ENCODE assay signal across 8 mouse cellular contexts in the genomic region with DNA sequence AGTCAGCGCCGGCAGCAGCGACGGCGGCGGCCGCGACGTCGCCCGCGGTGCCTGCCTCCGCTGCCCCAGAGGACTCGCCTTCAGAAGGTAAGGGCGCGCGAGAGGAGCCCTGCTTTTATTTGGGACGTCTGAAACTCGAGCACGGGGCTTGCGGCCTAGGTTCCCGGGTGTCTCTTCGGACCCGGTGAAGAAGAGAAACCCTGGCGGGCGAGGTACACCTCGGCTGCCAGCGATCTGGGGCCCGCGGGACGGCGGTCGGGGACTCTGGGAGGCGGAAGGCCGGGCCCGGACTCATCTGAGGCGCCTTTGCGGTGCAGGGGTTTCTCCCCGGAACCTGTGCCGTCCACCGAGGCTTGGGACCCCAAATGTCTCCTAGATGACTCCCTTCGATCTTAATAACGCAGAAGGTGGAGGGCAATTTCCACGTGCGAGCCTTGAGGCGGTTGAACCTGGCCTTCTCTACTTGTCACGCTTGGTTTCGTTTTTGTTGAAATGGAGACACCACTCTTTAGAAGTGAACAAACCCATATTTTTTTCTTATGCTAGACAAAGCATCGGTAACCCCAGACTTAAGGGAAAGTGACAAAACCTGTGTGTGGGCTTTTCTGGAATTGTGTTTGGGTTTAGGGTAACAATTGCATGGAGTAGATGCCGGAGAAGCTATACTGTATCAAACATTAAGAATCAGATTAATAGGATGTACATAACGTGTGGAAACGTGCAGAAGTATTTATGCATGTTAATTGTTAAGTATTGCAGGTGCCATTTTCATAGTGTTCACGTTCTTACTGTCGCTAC. TPM values are rescaled to one million over a fixed set of nuclear protein-coding genes. Genes with fewer than 3 reads are reported as not detected.
DNase-seq lines count a peak whose midpoint lies in the region; ATAC-seq and TF ChIP-seq lines count a peak whose summit lies in the region.

No protein-coding gene starts in this region.

- TF ChIP-seq POLR2A in heart, adult 2 months (IDR thresholded peaks at IDR 0.05; ENCODE audit: insufficient read depth, low read depth, low read length): no peak

- WGBS in heart, adult 2 months: under 1% methylated on average over 54 of the region's 54 CpGs
- WGBS in forebrain, embryonic 12.5 days: under 1% methylated on average over 54 of the region's 54 CpGs
- under 1% methylated on average over 54 of the region's 54 CpGs for WGBS in midbrain, embryonic 15.5 days

- DNase-seq in heart, adult 2 months: no peak
- DNase-seq in heart, postnatal 4 days: no peak
- DNase-seq in thymus, postnatal 10 days (ENCODE audit: low spot score in 2 of 2): peak; percentile 49 to 56
- no peak for DNase-seq in thymus, postnatal 25 days
- peak; percentile 26 to 63 for DNase-seq in kidney, postnatal 36 days
- no peak for DNase-seq in urinary bladder, adult 2 months (ENCODE audit: low spot score)

- peak overlapping the region; percentile 92 for H3K27ac ChIP-seq in heart, adult 2 months
- H3K27ac ChIP-seq in forebrain, embryonic 12.5 days: peak overlapping the region; percentile 98
- peak overlapping the region; percentile 97 for H3K27ac ChIP-seq in midbrain, embryonic 15.5 days

- H3K9ac ChIP-seq in heart, adult 2 months (ENCODE audit: low read depth, low read length): peak overlapping the region; percentile 85
- H3K9ac ChIP-seq in forebrain, embryonic 12.5 days: peak overlapping the region; percentile 97
- peak overlapping the region; percentile 91 for H3K9ac ChIP-seq in midbrain, embryonic 15.5 days

- peaks cover 7% of the 10 kb centered on the region for H3K4me1 ChIP-seq in heart, adult 2 months (ENCODE audit: control insufficient read depth, insufficient read depth, low read length)
- H3K4me1 ChIP-seq in forebrain, embryonic 12.5 days: peaks cover 33% of the 10 kb centered on the region
- H3K4me1 ChIP-seq in midbrain, embryonic 15.5 days: peaks cover 27% of the 10 kb centered on the region

- no peaks in the 10 kb centered on the region for H3K27me3 ChIP-seq in heart, adult 2 months (ENCODE audit: control insufficient read depth, insufficient read depth, low read length)
- H3K27me3 ChIP-seq in forebrain, embryonic 12.5 days: no peaks in the 10 kb centered on the region
- no peaks in the 10 kb centered on the region for H3K27me3 ChIP-seq in midbrain, embryonic 15.5 days (replicated peaks)

- TF ChIP-seq CTCF in heart, adult 2 months (IDR thresholded peaks at IDR 0.05): 0 out of 2 replicates have a peak, but pooled peaks have one; percentile 9

- H3K9me3 ChIP-seq in forebrain, embryonic 12.5 days: no peaks in the 10 kb centered on the region
- no peaks in the 10 kb centered on the region for H3K9me3 ChIP-seq in midbrain, embryonic 15.5 days

- peak overlapping the region; percentile 85 for H3K4me2 ChIP-seq in forebrain, embryonic 12.5 days
- H3K4me2 ChIP-seq in midbrain, embryonic 15.5 days: peak overlapping the region; percentile 77

- no peak for TF ChIP-seq EP300 in heart, adult 2 months (IDR thresholded peaks at IDR 0.05; ENCODE audit: insufficient read depth, low read depth, low read length)

- H3K79me2 ChIP-seq in heart, adult 2 months (replicated peaks; ENCODE audit: control insufficient read depth, insufficient read depth, low read length): peaks cover 6% of the 10 kb centered on the region

- peak; percentile 31 for ATAC-seq in forebrain, embryonic 12.5 days (ENCODE audit: low FRiP score)
- peak; percentile 46 for ATAC-seq in midbrain, embryonic 15.5 days (replicated peaks)

- peaks cover 11% of the 10 kb centered on the region for H3K36me3 ChIP-seq in heart, adult 2 months (ENCODE audit: control insufficient read depth, insufficient read depth, low read length)
- H3K36me3 ChIP-seq in forebrain, embryonic 12.5 days (replicated peaks): peaks cover 28% of the 10 kb centered on the region
- H3K36me3 ChIP-seq in midbrain, embryonic 15.5 days (replicated peaks): 0 out of 2 replicates have a peak, but pooled peaks cover under 1% of the 10 kb centered on the region

- intact Hi-C loops in heart, adult 2 months (cut with DNase I): loop anchor here (2.0 to 5.0 kb wide), 2 partner anchors 67 to 101 kb away; a partner anchor contains a TSS

- H3K4me3 ChIP-seq in heart, adult 2 months: peak overlapping the region; percentile 98
- H3K4me3 ChIP-seq in forebrain, embryonic 12.5 days (replicated peaks): peak overlapping the region; percentile 93
- H3K4me3 ChIP-seq in midbrain, embryonic 15.5 days: peak overlapping the region; percentile 93

RNA-seq across cellular contexts. Expression of a gene that starts 0.8 kb away (rescaled TPM):
- 10 to 100 TPM; 11.3 to 14.5 TPM for total RNA-seq in heart, adult 2 months (2021)
- polyA plus RNA-seq in heart, adult 2 months (2012; rRNA removed): 16.6 and 24.0 TPM in 2 replicates
- total RNA-seq in heart, postnatal 4 days (2021): 10 to 100 TPM; 38.2 to 44.0 TPM
- 142 and 153 TPM in 2 replicates for polyA plus RNA-seq in forebrain, embryonic 12.5 days (2016; fragmentation: Nextera tagmentation; extraction: Ambion mirVana)
- 101 and 116 TPM in 2 replicates for polyA plus RNA-seq in midbrain, embryonic 15.5 days (2015; fragmentation: Nextera tagmentation; extraction: Ambion mirVana)
- 43.2 and 55.3 TPM in 2 replicates for polyA plus RNA-seq in urinary bladder, adult 2 months (2012; rRNA removed)

RNA-seq across cellular contexts. Expression of a gene that starts 36.6 kb away (rescaled TPM):
- total RNA-seq in heart, adult 2 months (2021): under 1 TPM; 0.81 to 0.86 TPM
- 1.6 and 1.7 TPM in 2 replicates for polyA plus RNA-seq in heart, adult 2 months (2012; rRNA removed)
- total RNA-seq in heart, postnatal 4 days (2021): 1 to 10 TPM; 1.6 to 2.0 TPM
- 0.69 and 0.82 TPM in 2 replicates for polyA plus RNA-seq in forebrain, embryonic 12.5 days (2016; fragmentation: Nextera tagmentation; extraction: Ambion mirVana)
- polyA plus RNA-seq in midbrain, embryonic 15.5 days (2015; fragmentation: Nextera tagmentation; extraction: Ambion mirVana): 0.49 and 0.62 TPM in 2 replicates
- polyA plus RNA-seq in urinary bladder, adult 2 months (2012; rRNA removed): 2.6 and 2.9 TPM in 2 replicates

Comparison
In these comparisons a context has a peak if more than half of its experiments do, and no peak if none do; other contexts are left out.
1. DNase-seq: peak in thymus, postnatal 10 days (2 of 2) and kidney, postnatal 36 days (2 of 2); none in heart, adult 2 months (0 of 2), heart, postnatal 4 days (single experiment), thymus, postnatal 25 days (single experiment) and urinary bladder, adult 2 months (single experiment).
2. Peak in every context shown above with its lines, with median percentiles within 50 percentile points of each other: H3K27ac ChIP-seq, H3K4me3 ChIP-seq and H3K9ac ChIP-seq.